Mouse (Mus musculus) liver, embryonic 15.5 days (tissue): ENCODE results near the gene Ifrd1. TPM values are rescaled to one million over a fixed set of nuclear protein-coding genes. Genes with fewer than 3 reads are reported as not detected.

Experiments
- ATAC-seq: fragments of 200-750 bp; cut with Nextera tagmentation; 2 replicates; pipeline ENCODE4 v1.8.0; 2017; ENCODE audit warnings: moderate number of reproducible peaks, mild to moderate bottlenecking, moderate library complexity; ENCODE audit not compliant: insufficient read depth
- H3K27ac ChIP-seq: fragments of 300-500 bp; sonication (generic); replicated peaks from 2 replicates; pipeline ENCODE4 v1.5.1; 2015; ENCODE audit warnings: mild to moderate bottlenecking, inconsistent platforms
- H3K27me3 ChIP-seq: fragments of 300-500 bp; sonication (generic); 2 replicates; pipeline ENCODE4 v1.6.1; 2015; ENCODE audit warnings: mild to moderate bottlenecking, inconsistent platforms
- H3K36me3 ChIP-seq: fragments of 300-500 bp; sonication (generic); replicated peaks from 2 replicates; pipeline ENCODE4 v1.6.1; 2015; ENCODE audit warnings: moderate library complexity, mild to moderate bottlenecking, inconsistent platforms
- H3K4me1 ChIP-seq: fragments of 300-500 bp; sonication (generic); replicated peaks from 2 replicates; pipeline ENCODE4 v1.6.1; 2015; ENCODE audit warnings: inconsistent platforms
- H3K4me2 ChIP-seq: fragments of 300-500 bp; sonication (generic); 2 replicates; pipeline ENCODE4 v1.6.1; 2015; ENCODE audit warnings: moderate library complexity, mild to moderate bottlenecking, inconsistent platforms
- H3K4me3 ChIP-seq: fragments of 300-500 bp; sonication (generic); replicated peaks from 2 replicates; pipeline ENCODE4 v1.5.1; 2015; ENCODE audit warnings: mild to moderate bottlenecking, inconsistent platforms
- H3K9ac ChIP-seq: fragments of 300-500 bp; sonication (generic); 2 replicates; pipeline ENCODE4 v1.6.1; 2015; ENCODE audit warnings: moderate library complexity, mild to moderate bottlenecking, inconsistent platforms
- H3K9me3 ChIP-seq: fragments of 300-500 bp; sonication (generic); replicated peaks from 2 replicates; pipeline ENCODE4 v1.6.1; 2016; ENCODE audit warnings: inconsistent platforms
- WGBS: fragments of 180-500 bp; shearing (Covaris S2); methylation state at CpG from one replicate; pipeline ENCODE4 v1.1.7; 2015; ENCODE audit warnings: mixed read lengths; ENCODE audit not compliant: insufficient replicate concordance; 5-methylcytosine and 5-hydroxymethylcytosine counted together
- microRNA counts: library from miRNA; unstranded; fragments of <30 nt; microRNA quantifications from one replicate; lab custom pipeline; 2016
- microRNA-seq: library from miRNA; unstranded; fragments of <30 nt; microRNA quantifications from one replicate; pipeline ENCODE4, GENCODE M21; 2016
- polyA plus RNA-seq: library from polyadenylated mRNA; unstranded; fragments of >200 nt; fragmentation: Nextera tagmentation; extraction: Ambion mirVana; gene quantifications from 2 replicates; pipeline ENCODE4 v1.2.1, GENCODE M21; 2015

Ifrd1 gene
- polyA plus RNA-seq, 1 experiment from 2014 or later, result 43.8 TPM

- H3K36me3 ChIP-seq, result no peaks in the 10 kb centered on the region
- no peak overlapping the region for H3K4me3 ChIP-seq
- no peaks in the 10 kb centered on the region for H3K9me3 ChIP-seq
- no peak for ATAC-seq
- no peaks in the 10 kb centered on the region for H3K27me3 ChIP-seq
- 31% methylated on average over 8 of the region's 8 CpGs for WGBS
- no peaks in the 10 kb centered on the region for H3K4me1 ChIP-seq
- no peak overlapping the region for H3K27ac ChIP-seq
- no peak overlapping the region for H3K9ac ChIP-seq
- no peak overlapping the region for H3K4me2 ChIP-seq
These were observed 95.8 kb downstream of the Ifrd1 start for GRCm38 (mm10) chr12:40152353-40153069.

MicroRNA genes within 50 kb of the gene (microRNA counts, 519-probe panel; counts per million panel counts)
- not detected for microRNA mmu-miR-1938 (lab: Ali Mortazavi, UCI)

Small RNA genes within 50 kb of the gene (microRNA-seq; reads per million reads assigned to microRNA genes)
- not detected for gene Mir1938

Other genes starting within 250 kb of the Ifrd1 start
- gene Arl4a, start 210.5 kb downstream of the Ifrd1 start, polyA plus RNA-seq, result 81.6 and 91.3 TPM in 2 replicates
- 0.12 and 0.15 TPM in 2 replicates for gene Scin, start 114.3 kb downstream of the Ifrd1 start, polyA plus RNA-seq
- gene Lsmem1, start 49.0 kb downstream of the Ifrd1 start, polyA plus RNA-seq, result 0.09 TPM in 1 of 2 replicates, not detected in the other
- gene Zfp277, start 197.4 kb upstream of the Ifrd1 start, polyA plus RNA-seq, result 6.6 and 6.9 TPM in 2 replicates
- gene Dock4, start 197.4 kb upstream of the Ifrd1 start, polyA plus RNA-seq, result 0.89 and 0.94 TPM in 2 replicates